Mouse (Mus musculus) brain, adult 10 weeks (tissue): ENCODE results near the gene Stmn3. TPM values are rescaled to one million over a fixed set of nuclear protein-coding genes. Genes with fewer than 3 reads are reported as not detected.

Experiments
- polyA plus RNA-seq: library from polyadenylated mRNA; stranded (reverse); fragments of 350-450 nt; fragmentation: Illumina TruSeq; extraction: RNeasy Lipid Tissue Mini Kit (QIAGEN cat#74804); gene quantifications from one replicate; pipeline ENCODE4 v1.2.3, GENCODE M21; 2015; ENCODE audit warnings: low read depth, low replicate concordance

Stmn3 gene
- polyA plus RNA-seq, result 1,118 TPM

GRCm38 (mm10) chr2:181314080-181314810, at the start of gene Stmn3:
Gene Stmn3, minus strand, starts transcription at chr2:181314500.

GRCm38 (mm10) chr2:181319248-181320102, 5.2 kb upstream of the Stmn3 start, which contains the start of gene Rtel1:
Gene Rtel1, plus strand, starts transcription at chr2:181319739.

GRCm38 (mm10) chr2:181287958-181288350, 26.3 kb downstream of the Stmn3 start, which contains the start of gene Gmeb2:
Gene Gmeb2, minus strand, starts transcription at chr2:181288035.

Other genes starting within 250 kb of the Stmn3 start
- gene Kcnq2, start 179.2 kb downstream of the Stmn3 start, polyA plus RNA-seq, result 159 TPM
- 910 TPM for gene Eef1a2, start 157.5 kb downstream of the Stmn3 start, polyA plus RNA-seq
- 118 TPM for gene Ppdpf, start 127.3 kb downstream of the Stmn3 start, polyA plus RNA-seq
- not detected for gene Ptk6, start 111.7 kb downstream of the Stmn3 start, polyA plus RNA-seq
- gene Srms, start 101.3 kb downstream of the Stmn3 start, polyA plus RNA-seq, result 0.28 TPM
- gene Fndc11, start 94.5 kb downstream of the Stmn3 start, polyA plus RNA-seq, result not detected
- 1.9 TPM for gene Helz2, start 72.5 kb downstream of the Stmn3 start, polyA plus RNA-seq
- gene Gmeb2, start 26.5 kb downstream of the Stmn3 start, polyA plus RNA-seq, result 19.4 TPM
- gene Rtel1, start 5.2 kb upstream of the Stmn3 start, polyA plus RNA-seq, result 26.0 TPM
- 52.2 TPM for gene Zgpat, start 50.4 kb upstream of the Stmn3 start, polyA plus RNA-seq
- 65.1 TPM for gene Arfrp1, start 50.9 kb upstream of the Stmn3 start, polyA plus RNA-seq
- 31.4 TPM for gene Lime1, start 65.6 kb upstream of the Stmn3 start, polyA plus RNA-seq
- 6.2 TPM for gene Zbtb46, start 144.9 kb upstream of the Stmn3 start, polyA plus RNA-seq
- not detected for gene Abhd16b, start 178.7 kb upstream of the Stmn3 start, polyA plus RNA-seq
- 156 TPM for gene Tpd52l2, start 182.6 kb upstream of the Stmn3 start, polyA plus RNA-seq
- gene Dnajc5, start 206.0 kb upstream of the Stmn3 start, polyA plus RNA-seq, result 172 TPM